Mouse (Mus musculus): ENCODE measurements around the gene Ikzf2. TPM values are rescaled to one million over a fixed set of nuclear protein-coding genes. Genes with fewer than 3 reads are reported as not detected.

Gene Ikzf2
- total RNA-seq (2021) = 1 to 10 TPM; 8.3 to 9.8 TPM

DNA sequence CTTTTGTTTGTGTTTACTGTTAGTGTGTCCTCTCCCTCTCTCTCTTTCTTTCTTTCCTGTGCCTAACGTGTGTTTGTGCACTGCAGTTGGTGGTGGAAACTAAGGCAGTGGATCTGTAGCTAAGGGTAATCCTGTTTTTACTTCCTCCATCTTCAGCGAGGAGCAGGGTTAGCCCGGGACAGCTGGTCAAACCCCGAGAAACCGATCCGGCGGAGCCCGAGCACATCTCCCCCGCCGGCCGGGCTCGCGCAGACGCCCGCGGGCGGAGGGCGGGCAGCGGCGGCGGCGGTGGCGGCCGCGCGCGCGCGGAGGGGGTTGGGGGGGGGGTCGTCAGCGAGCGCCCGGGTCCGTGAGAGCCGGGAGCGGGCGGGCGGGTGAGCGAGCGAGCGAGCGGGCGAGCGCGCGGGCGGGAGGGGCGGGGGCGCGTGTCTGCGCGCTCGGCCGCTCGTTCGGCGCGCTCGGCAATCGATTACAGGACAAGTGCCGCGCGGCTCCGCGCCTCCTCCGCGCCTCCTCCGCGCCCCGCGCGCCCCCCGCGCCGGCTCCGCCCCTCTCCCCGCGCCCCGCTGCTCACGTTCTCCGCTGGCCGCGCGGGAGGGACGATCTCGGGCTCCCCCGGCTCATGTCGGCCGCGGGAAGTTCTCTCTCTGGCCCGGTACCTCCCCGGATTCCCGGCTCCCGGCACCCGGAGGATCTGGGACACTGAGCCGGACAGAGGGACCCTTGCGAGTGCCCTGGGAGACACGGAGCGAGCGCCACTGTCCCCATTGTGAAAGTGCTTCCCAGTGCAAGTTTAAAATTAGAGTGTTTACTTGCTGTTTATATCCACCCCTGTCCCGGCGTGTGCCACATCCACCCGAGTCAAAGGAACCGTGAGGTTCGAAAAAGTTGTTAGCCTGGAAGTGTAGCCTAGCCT is at the start of gene Ikzf2:
Gene Ikzf2 (minus strand): TSS at position 170 of the 916 bp plus-strand sequence.
- DNase-seq = peak; percentile 84
- intact Hi-C loops (cut with DNase I) = loop anchor here (5.0 kb wide), 2 partner anchors 355 to 445 kb away; no protein-coding TSS in a partner anchor

GRCm38 (mm10) chr1:69729729-69730128 is 42.7 kb upstream of the Ikzf2 start:
- DNase-seq = no peak
- intact Hi-C loops (cut with DNase I) = no loop called here

- intact Hi-C loops (cut with DNase I) = no loop called here
- no peak for DNase-seq
Observed at GRCm38 (mm10) chr1:69729031-69729679, 42.1 kb upstream of the Ikzf2 start.

GRCm38 (mm10) chr1:69727968-69728367 is 40.9 kb upstream of the Ikzf2 start:
- intact Hi-C loops (cut with DNase I) = no loop called here
- DNase-seq = no peak

DNA sequence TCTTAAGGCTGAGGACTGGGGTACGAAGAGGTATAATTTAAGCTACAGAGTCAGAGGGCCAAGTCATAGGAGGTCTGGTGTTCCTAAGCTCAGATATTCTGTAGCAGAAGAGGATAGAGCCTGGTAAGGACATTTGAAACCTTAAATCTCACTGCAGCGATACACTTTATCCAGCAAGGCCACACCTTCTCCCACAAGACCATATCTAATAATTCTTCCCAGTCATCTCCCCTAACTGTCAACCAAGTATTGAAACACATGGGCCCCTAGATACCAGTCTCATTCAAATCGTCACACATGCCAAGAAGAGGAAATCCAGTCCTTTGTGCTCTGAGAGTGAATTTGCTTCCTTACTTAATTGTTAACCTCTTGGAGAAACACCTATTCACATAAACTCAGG is 30.1 kb upstream of the Ikzf2 start:
- no peak for DNase-seq
- intact Hi-C loops (cut with DNase I) = no loop called here

DNA sequence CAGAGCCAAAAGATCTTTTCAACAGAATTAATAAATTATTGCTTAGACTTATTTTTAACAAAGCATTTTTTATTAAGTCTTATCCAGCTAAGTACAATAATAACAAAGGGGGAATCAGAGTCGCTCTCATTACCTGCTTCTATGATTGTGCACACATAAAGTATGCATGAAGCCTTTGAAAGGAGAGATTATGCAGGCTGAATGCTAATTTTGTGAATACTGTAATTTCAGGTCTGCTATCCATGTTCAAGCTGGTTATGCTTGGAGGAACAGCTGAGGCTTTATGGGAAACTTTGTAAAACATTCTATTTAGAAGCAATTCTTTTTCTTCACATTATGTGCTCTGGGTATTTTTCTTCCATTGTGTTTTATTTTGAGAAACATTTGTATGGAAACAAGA is 21.5 kb upstream of the Ikzf2 start:
- intact Hi-C loops (cut with DNase I) = no loop called here
- DNase-seq = no peak

DNA sequence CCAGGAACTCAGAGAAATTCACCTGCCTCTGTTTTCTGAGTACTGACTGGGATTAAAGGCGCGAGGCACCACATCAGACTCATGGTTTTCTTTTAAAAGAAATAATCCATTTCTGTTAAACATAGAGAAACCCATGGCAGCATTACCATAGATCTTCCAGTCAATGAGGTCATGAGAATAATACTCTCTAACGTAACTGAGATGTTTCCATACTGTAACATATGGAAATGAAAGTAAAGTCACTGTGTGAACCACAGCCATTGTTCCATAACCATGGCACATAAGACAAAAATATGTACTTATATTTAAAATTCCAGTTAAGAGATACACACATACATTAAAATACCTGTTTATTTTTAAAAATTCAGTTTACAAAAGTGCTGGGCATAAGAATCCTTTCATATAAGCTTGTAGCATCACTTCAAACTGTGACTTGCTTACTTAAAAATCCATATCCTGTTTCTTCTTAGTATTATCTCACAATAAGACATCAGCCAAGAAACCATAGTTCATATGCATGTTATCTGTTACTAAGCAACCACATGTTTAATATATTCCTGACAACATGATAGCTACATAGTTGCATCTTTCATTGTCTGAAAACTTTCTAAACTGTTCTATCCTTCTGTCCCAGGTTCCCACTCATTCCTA is 16.6 kb upstream of the Ikzf2 start:
- intact Hi-C loops (cut with DNase I) = no loop called here
- no peak for DNase-seq

DNA sequence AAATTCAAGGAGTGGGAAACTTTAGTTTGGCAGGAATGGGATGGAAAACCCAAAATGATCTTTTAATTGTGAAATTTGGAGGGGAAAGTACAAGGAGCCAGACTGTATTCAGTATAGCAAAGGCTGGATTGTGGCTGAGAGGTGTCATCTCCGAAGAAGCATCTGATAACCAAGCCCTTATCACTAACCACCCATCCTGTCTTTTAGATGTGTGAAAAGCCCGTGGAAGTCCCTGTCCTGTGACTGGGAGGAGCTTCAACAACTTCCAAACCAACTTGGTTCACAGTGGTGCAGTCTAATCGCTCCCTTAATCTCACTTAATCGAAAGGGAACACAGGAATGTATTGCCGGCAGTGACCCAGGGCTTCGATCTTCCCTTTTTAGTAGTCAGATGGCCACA is 4.9 kb upstream of the Ikzf2 start:
- no peak for DNase-seq
- intact Hi-C loops (cut with DNase I) = no loop called here

DNA sequence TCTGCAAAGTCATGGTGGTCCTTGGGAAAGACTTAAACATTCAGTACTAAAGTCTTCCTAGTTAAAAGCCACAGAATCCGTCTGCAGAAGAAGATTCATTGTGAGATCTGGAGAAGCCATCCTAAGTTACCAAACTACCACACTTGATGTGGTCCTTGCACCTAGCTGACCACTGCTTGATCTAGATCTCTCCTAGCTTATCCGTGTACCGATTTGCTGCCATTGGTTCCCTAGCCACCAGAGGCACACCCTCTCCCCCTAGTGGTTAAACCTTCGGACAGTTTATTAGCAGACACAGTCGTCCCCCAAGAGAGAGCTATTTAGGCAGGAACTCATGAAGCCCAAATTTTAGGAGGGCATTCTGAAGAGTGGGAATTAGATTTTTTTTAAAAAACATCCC is 1.9 kb upstream of the Ikzf2 start:
- DNase-seq = peak; percentile 45
- intact Hi-C loops (cut with DNase I) = loop anchor here (5.0 kb wide), 2 partner anchors 357 to 447 kb away; no protein-coding TSS in a partner anchor

- intact Hi-C loops (cut with DNase I) = loop anchor here (5.0 kb wide), 2 partner anchors 356 to 446 kb away; no protein-coding TSS in a partner anchor
- no peak for DNase-seq
Observed at GRCm38 (mm10) chr1:69688118-69688517, 1.1 kb upstream of the Ikzf2 start.

DNA sequence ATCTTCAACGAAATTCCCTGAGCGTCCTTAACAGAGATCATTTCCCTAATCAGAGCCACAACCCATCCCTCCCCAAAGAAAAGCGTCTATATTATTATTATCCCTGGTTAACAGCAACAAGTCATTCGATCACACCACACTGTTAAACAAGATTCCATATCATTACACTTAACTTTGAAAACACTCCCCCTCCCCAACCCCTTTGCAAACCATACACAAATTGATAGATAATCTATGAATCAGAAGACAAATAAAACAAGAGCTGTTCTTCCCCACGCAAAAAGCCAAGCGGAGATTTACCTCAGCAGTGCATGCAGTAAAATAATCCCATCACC is 337 bp downstream of the Ikzf2 start:
- intact Hi-C loops (cut with DNase I) = loop anchor here (5.0 kb wide), 2 partner anchors 354 to 444 kb away; no protein-coding TSS in a partner anchor

DNA sequence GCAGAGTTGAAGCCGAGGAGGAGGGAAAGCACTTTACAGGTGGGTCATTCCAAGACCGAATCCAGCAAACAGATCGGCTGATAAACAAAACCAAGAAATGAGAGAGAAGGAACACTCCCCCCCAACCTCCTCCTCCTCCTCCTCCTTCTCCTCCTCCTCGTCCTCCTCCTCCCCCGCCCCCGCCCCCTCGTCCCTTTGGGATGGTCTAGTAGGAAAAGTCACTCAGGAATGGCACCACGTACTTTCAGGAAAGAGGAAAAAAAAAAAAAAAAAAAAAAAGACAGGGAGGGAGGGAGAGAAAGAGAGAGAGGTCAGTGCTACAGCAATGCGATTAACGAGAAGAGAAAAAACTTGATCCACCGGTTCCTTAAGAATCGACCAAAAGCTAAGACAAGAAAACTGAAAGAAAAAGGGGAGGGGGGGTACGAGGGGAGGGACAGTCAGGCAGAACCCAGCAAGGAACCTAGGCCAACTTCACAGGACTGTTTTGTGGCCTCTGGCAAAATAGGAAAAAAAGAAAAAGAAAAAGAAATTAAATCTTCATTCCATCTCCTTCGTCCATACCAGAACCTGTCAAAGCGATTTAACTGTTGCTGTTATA is 1.1 kb downstream of the Ikzf2 start:
- intact Hi-C loops (cut with DNase I) = loop anchor here (5.0 kb wide), 2 partner anchors 354 to 444 kb away; no protein-coding TSS in a partner anchor
- DNase-seq = no peak

More for the DNA sequence above, 337 bp downstream of the Ikzf2 start:
- no peak for DNase-seq

DNA sequence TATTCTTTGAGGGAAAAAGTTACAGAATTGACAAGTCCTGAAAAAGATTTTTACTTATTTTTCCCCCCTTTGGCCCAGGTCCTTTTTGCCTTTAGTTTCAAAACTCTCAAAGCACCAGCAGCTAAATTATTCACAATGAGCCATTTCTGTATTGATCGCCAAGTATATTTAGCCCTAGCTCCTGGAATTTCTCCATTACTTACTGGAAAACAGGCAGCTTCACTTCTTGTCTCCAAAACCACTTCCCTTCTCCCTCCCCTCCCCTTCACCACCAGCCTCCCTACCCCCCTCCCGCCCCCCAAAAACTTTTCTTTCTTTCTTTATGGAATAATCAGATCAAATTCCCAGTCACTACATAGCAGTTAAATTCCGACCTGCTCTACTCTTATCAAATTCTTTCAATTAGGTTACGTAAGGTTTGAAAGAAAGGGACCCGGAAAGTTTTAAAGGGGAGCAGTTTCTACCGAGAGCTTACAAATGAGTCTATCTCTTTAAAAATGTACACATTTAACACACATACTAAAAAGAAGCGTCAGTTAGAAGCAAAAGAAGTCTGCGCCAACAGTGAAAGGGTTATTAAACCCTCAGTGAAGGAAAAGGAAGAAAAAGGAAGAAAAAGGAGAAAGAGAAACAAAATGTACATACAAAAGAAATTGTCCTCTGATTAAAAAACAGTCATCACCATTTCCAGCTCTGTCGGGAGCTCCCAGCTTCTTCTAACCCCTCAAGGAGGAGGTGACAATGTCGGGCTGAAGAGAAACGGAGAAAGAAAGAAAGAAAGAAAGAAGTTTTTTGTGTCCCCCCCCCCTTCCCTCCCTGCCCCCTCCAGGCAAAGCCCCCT is 1.8 kb downstream of the Ikzf2 start:
- intact Hi-C loops (cut with DNase I) = loop anchor here (5.0 kb wide), 2 partner anchors 353 to 443 kb away; no protein-coding TSS in a partner anchor

GRCm38 (mm10) chr1:69684280-69685040 is 2.6 kb downstream of the Ikzf2 start:
- intact Hi-C loops (cut with DNase I) = loop anchor here (5.0 kb wide), 2 partner anchors 352 to 442 kb away; no protein-coding TSS in a partner anchor
- DNase-seq = peak; percentile 2

More for the DNA sequence above, 1.8 kb downstream of the Ikzf2 start:
- no peak for DNase-seq

- intact Hi-C loops (cut with DNase I) = no loop called here
- no peak for DNase-seq
Observed at GRCm38 (mm10) chr1:69683851-69684250, 3.2 kb downstream of the Ikzf2 start.

GRCm38 (mm10) chr1:69683058-69683457 is 4.0 kb downstream of the Ikzf2 start:
- intact Hi-C loops (cut with DNase I) = no loop called here
- DNase-seq = no peak

- no peak for DNase-seq
- intact Hi-C loops (cut with DNase I) = no loop called here
Observed at GRCm38 (mm10) chr1:69682261-69682660, 4.8 kb downstream of the Ikzf2 start.

GRCm38 (mm10) chr1:69681003-69681402 is 6.0 kb downstream of the Ikzf2 start:
- intact Hi-C loops (cut with DNase I) = no loop called here
- no peak for DNase-seq

DNA sequence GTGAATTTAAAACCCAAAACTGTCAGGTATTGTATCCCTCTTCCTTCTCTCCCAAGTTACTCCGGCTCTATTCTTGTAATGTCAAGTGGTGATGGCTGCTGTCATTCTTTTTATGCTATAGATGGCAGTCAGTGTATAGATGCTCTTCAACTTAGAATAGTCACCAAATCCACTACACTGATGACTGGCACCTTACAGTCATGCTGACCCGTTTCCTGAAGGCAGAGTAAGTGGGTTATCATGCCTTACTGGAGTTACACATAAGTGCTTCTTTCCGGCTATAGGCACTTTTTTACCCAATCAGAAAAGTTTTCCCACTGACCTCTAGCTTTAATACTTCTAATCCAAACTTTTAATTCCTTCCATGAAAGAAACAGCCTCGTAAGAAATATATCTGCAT is 6.5 kb downstream of the Ikzf2 start:
- intact Hi-C loops (cut with DNase I) = no loop called here
- no peak for DNase-seq
